Mouse (Mus musculus): ENCODE measurements around the gene Mki67.

The Mki67 gene

GRCm38 (mm10) chr7:135715642-135716444, at the start of gene Mki67:
Mki67 (minus strand) TSS chr7:135716361.
- DNase-seq (ENCODE audit: low read depth, low spot score): peak; percentile 49

GRCm38 (mm10) chr7:135763311-135763710, 47.1 kb upstream of the Mki67 start:
- DNase-seq (ENCODE audit: low read depth, low spot score): no peak

GRCm38 (mm10) chr7:135758754-135759510, 42.8 kb upstream of the Mki67 start:
- no peak for DNase-seq (ENCODE audit: low read depth, low spot score)

DNA sequence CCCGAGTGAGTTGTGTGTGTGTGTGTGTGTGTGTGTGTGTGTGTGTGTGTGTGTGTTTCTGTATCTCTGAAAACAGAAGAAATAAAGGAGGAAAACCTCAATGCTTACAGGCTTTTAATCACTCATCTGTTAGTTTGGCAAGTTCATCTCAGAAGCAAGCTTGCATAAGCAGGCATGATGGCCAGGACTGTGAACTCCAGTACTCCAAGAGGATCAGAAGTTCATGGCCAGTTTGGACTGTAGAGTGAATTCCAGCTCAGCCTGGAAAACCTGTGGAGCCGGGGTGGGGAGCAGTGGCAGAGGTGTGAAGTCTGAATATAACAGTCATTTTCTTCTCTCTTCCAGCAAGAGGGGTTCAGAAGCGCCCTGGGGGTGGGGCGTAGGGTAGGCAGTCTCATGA, 42.0 kb upstream of the Mki67 start:
- no peak for DNase-seq (ENCODE audit: low read depth, low spot score)

DNA sequence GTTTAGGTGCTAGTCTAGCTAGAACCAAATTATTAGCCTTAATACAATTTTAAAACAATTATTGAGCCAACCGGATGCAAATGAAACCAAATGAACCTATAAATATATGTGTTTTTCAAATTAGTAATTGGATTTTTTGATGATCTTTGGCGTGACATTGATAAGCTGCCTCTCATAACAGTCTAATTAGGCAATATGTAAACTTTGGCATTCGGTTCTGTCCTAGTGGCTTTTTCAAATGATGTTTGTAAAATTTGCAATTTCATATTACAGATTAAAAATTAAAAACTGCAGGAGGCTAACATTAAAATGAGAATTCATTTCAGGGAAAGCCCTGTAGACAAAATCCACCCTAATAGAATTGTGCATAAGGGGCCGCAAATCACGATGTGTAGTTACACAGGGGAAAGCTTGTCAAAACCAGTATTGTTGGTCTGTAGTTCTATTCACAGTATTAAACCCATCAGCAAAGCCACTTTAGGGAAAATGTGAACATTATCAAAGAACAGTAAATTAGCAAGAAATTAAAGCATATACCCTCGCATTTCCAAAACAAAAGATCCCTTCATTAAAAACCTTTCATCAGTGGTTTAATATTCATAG, 40.9 kb upstream of the Mki67 start:
- no peak for DNase-seq (ENCODE audit: low read depth, low spot score)

DNA sequence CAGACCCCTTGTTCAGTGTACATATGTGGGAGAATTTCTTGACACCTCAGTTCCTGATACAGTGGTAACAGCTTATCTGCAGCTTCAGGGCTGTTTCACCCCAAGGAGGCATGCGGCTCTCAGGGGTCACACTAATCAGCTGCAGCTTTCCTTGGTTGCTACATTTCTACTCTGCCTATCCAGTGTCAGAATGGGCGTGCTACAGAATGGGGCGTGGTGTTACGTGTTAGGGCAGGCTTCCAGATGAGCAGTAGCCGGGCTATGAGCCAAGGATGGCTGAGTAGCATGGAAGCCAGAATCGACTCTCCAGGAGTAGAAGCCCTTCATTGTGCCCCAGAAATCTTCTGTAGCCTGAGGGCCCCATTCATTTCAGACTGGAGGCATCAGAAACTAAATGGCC, 32.8 kb upstream of the Mki67 start:
- no peak for DNase-seq (ENCODE audit: low read depth, low spot score)

DNA sequence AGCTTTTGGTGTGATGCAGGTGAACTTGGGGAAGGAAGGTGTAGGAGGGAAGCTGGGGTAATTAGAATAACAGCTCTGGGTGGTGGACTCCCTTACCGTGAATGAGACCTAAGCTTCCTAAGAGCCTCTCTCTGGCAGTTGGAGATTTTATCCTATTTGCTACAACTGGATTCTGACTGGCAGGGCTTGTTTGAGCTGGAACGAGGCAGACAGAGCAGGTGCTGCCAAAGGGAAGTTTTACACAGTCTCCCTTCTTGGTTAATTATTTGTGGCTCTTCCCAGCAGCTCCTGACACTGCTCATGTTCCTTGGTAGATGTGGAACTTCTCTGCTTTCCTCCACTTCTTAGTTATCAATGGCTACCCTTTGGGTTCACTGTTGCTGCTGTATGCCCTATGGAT, 30.9 kb upstream of the Mki67 start:
- DNase-seq (ENCODE audit: low read depth, low spot score): no peak

- no peak for DNase-seq (ENCODE audit: low read depth, low spot score)
Measured at GRCm38 (mm10) chr7:135746528-135746927, 30.4 kb upstream of the Mki67 start.

- no peak for DNase-seq (ENCODE audit: low read depth, low spot score)
Measured at GRCm38 (mm10) chr7:135745091-135745490, 28.9 kb upstream of the Mki67 start.

DNA sequence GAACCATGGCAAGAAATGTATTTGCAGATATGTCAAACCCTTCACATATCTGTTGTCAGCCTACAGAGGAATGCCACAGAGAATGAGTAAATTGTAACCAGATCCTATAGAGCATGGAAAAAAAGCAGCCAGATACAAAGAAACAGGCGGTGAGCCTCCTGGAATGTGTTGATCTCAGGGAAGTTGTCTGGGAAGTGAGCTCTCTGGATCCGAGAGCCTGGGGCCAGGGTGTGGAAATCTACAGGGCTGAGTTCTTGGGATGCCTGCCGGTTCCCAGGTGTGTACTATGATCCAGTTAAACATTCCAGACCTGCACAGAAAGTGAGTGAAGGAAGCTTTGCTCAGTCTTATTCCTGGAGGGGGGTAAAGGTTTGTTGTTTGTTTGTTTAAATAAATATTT, 24.3 kb upstream of the Mki67 start:
- DNase-seq (ENCODE audit: low read depth, low spot score): no peak

DNA sequence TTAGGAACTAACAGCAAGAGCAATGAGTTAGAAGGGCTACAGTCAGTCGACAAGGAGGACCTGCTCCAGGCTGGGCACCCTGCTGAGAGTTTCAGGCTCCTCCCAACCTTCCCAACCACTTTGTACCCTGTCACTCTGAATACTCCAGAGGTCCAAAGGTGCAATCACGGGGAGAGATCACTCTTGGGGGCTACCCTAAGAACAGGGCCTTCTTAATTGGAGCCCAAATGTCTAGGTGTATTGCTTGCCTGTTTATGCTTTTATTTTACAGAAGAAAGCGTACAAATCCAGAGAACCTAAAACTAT, 20.4 kb upstream of the Mki67 start:
- DNase-seq (ENCODE audit: low read depth, low spot score): no peak

GRCm38 (mm10) chr7:135735691-135736580, 19.8 kb upstream of the Mki67 start:
- DNase-seq (ENCODE audit: low read depth, low spot score): peak; percentile 97

- no peak for DNase-seq (ENCODE audit: low read depth, low spot score)
Measured at GRCm38 (mm10) chr7:135734911-135735646, 18.9 kb upstream of the Mki67 start.

DNA sequence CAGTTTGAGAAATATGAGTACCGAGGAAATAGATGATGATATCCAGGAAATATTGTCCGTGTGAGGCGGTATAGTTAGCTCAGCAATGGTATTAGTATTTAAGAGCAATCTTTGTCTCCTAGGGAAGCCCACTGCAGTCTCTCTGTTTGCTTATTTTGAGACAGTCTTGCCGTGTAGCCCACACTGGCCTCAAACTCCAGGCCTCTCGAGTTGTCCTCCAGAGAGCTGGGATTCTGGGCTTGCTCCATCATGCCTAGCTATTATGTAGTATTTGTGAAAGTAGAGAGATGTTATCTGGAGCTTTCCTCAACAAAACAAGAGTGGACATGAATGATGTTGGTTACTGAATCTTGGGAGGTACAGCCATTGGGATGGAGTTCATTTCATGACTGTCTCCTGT, 18.2 kb upstream of the Mki67 start:
- DNase-seq (ENCODE audit: low read depth, low spot score): no peak

DNA sequence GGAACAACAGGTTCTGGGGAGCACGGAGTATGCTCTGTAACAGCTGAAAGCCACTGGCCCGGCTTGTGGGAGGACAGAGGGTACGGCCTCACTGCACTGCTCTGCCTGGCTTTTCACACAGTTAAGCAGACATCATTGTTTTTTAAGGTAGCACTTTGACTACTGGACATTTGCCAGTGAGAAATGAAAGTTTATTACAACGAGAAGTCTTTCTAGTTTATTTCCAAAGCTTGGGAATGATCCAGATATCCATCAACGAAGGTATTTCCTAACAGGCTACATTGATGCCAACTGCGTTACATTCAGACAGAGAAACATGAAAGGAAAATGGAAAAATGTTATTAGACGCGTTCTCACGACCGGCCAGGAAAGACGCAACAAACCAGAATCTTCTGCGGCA, 11.9 kb upstream of the Mki67 start:
- no peak for DNase-seq (ENCODE audit: low read depth, low spot score)

DNA sequence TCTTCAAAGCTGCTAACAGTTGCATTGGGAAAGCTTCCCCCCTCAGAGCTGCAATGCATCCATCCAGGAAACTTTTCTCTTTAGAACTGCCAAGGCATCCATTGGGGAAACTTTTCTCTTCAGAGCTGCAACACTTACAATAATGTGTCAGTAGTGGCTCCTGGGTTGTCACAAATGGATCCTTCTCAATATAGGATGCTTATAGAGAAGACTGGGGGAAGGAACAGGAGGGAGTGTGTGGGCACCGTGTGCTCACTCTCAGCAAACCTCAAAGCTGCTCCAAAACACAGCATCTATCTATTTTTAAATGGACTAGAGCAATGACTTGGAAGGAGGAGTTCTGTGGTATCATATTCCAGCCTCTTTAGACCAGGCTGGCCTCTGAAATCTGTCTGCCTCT, 10.5 kb upstream of the Mki67 start:
- no peak for DNase-seq (ENCODE audit: low read depth, low spot score)

DNA sequence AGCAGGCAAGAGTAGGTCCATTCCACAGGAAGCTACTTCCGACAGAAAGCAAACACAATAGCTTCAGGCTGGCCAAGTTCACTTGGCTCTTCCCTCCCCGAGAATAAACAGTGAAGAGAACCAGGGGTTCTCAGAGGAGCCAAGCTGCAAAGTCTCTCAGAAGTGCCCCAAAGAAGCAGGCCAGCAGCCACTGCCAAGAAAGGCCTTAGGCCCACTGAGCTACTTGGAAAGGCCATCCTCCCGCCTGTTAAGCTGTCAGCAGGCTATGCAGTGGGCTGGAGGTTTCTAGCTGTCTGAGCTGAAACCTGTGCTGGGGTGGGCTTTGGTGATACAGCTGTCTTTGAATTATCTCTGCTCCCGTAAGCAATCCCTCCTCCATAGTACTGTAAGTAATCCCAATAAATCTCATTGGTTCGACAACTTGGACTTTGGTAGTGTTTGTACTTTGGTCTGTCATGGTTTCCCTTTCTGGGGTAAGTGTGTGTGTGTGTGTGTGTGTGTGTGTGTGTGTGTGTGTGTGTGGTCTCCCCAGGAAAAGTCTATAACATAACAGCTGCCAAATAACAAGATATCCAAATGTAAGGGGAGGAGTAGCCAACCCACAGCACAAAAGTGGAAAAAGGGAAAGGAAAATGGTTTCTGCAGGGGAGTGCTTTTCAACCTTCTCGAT, 7.6 kb upstream of the Mki67 start:
- no peak for DNase-seq (ENCODE audit: low read depth, low spot score)

DNA sequence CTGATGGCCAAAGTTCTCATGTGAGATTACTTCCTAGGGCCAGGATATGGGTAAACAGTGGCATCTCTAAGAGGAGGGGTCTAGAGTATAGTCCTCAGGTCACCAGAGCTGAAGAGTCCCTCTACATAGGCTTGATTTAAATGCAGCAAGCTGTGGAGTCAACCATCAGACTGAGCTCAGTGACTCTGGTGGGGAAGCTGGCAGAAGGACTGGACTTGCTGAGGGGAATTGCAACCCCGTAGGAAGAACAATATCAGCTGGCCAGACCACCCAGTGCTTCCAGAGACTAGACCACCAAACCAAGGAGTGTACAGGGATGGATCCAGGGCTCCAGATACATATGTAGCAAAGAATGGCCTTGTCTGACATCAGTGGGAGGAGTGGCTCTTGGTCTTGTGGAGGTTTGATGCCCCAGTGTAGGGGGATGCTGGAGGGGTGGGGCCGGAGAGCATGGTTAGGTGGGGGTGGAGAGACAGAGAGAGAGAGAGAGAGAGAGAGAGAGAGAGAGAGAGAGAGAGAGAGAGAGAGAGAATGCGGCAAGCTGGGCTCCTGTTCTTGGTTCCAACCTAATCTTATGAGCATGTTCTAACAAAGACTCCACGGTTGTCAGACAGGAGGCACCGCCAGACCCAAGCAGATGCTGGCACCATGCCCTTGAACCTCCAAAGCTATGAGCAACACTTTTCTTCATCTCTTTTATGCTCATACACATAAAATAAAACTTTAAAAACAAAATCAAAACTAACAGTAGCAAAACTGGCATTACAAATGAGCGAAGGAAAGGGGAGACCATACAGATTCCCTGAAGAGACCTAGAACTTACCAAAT, 6.1 kb upstream of the Mki67 start:
- DNase-seq (ENCODE audit: low read depth, low spot score): no peak

DNA sequence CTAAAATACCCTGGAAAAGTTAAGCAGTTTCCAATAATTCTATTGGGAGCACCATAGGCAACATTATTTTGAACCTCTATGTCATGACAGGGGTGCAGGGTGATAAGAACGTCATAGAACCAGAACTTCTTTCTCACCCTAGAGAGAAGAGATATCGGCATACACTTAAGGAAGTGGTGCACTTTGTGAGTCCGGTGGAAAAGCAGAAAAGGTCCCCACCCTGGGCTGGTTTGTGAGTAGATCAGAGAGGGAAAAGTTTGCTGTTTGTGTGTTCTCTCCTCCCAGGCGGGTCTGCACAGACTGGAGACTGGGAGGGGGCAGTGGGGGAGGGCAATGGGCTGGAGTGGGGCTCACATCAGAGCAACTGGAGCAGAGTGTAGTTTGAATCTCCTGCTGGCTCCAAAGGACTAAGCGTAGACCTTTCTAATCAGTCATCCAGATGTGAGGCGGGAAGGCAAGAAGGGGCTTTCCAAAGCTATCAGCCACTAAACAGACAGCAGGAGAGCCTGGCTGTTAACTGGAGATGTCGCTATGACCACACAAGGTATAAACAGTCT, 5.4 kb upstream of the Mki67 start:
- no peak for DNase-seq (ENCODE audit: low read depth, low spot score)
